Mouse (Mus musculus): Measurements from ENCODE around the gene F11r. TPM values are rescaled to one million over a fixed set of nuclear protein-coding genes. Genes with fewer than 3 reads are reported as not detected.

F11r gene
- polyA plus RNA-seq, 1 experiment, result 10.1 TPM

DNA sequence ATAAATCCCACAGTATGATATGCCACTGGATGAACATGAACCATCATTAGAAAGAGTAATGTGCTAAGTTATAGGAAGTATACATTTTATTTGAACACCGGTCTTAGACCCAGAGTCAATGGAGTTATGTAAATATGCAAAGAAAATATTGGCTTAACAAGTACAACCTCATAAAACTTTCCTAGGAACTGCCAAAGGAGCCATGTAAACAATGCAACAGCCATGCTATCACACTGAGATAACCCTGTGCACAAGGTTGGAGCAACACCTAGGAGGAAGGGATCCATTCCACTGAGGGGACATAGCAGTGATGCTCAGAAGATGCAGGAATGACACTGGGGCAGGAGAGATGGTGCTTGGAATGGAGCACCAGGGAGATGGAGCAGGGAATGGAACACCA, 76.4 kb downstream of the F11r start:
- Histone ChIP-seq H3K4me3 (replicated peaks; ENCODE audit: insufficient read depth, low read depth, low read length) (no peak overlapping the region), H3K27ac (ENCODE audit: insufficient read depth, low read length) (no peak overlapping the region), H3K4me1 (ENCODE audit: control insufficient read depth, insufficient read depth, low read length) (no peaks in the 10 kb centered on the region), H3K27me3 (ENCODE audit: control insufficient read depth, insufficient read depth, low read length) (no peaks in the 10 kb centered on the region; the same call in 1 of the 2 replicates)
- no peak for TF ChIP-seq POLR2A (IDR thresholded peaks at IDR 0.05; ENCODE audit: borderline replicate concordance, insufficient read depth, low read length)
- no peak for TF ChIP-seq CTCF (IDR thresholded peaks at IDR 0.05; ENCODE audit: borderline replicate concordance, insufficient read depth, low read depth, low read length)
- DNase-seq, result no peak
- WGBS, result 100% methylated on average over 1 of the region's 1 CpGs

Other genes starting within 250 kb of the F11r start
- gene Pcp4l1, start 241.3 kb upstream of the F11r start, polyA plus RNA-seq (2012; rRNA removed), result 195 and 252 TPM in 2 replicates
- 0.19 and 0.23 TPM in 2 replicates for gene Nr1i3, start 223.6 kb upstream of the F11r start, polyA plus RNA-seq (2012; rRNA removed)
- gene Tomm40l, start 215.0 kb upstream of the F11r start, polyA plus RNA-seq (2012; rRNA removed), result 85.5 and 92.7 TPM in 2 replicates
- gene Apoa2, start 212.5 kb upstream of the F11r start, polyA plus RNA-seq (2012; rRNA removed), result 4.1 and 6.3 TPM in 2 replicates
- gene Fcer1g, start 203.2 kb upstream of the F11r start, polyA plus RNA-seq (2012; rRNA removed), result 12.4 and 13.2 TPM in 2 replicates
- 26.1 and 29.8 TPM in 2 replicates for gene Adamts4, start 187.1 kb upstream of the F11r start, polyA plus RNA-seq (2012; rRNA removed)
- 282 and 283 TPM in 2 replicates for gene Ndufs2, start 186.1 kb upstream of the F11r start, polyA plus RNA-seq (2012; rRNA removed)
- gene B4galt3, start 167.2 kb upstream of the F11r start, polyA plus RNA-seq (2012; rRNA removed), result 69.6 and 72.2 TPM in 2 replicates
- 76.9 and 81.2 TPM in 2 replicates for gene Ppox, start 156.3 kb upstream of the F11r start, polyA plus RNA-seq (2012; rRNA removed)
- 76.6 and 77.5 TPM in 2 replicates for gene Usp21, start 149.5 kb upstream of the F11r start, polyA plus RNA-seq (2012; rRNA removed)
- 96.4 and 109 TPM in 2 replicates for gene Ufc1, start 142.5 kb upstream of the F11r start, polyA plus RNA-seq (2012; rRNA removed)
- gene Dedd, start 108.4 kb upstream of the F11r start, polyA plus RNA-seq (2012; rRNA removed), result 54.4 and 56.4 TPM in 2 replicates
- gene Nit1, start 91.9 kb upstream of the F11r start, polyA plus RNA-seq (2012; rRNA removed), result 68.2 TPM in 2 replicates
- gene Pfdn2, start 91.9 kb upstream of the F11r start, polyA plus RNA-seq (2012; rRNA removed), result 129 and 135 TPM in 2 replicates
- gene Klhdc9, start 76.7 kb upstream of the F11r start, polyA plus RNA-seq (2012; rRNA removed), result 7.9 and 8.2 TPM in 2 replicates
- gene Nectin4, start 67.4 kb upstream of the F11r start, polyA plus RNA-seq (2012; rRNA removed), result 11.9 and 12.5 TPM in 2 replicates
- gene Arhgap30, start 48.6 kb upstream of the F11r start, polyA plus RNA-seq (2012; rRNA removed), result 0.65 and 0.68 TPM in 2 replicates
- 98.7 and 107 TPM in 2 replicates for gene Usf1, start 26.2 kb upstream of the F11r start, polyA plus RNA-seq (2012; rRNA removed)
- gene Tstd1, start 18.7 kb upstream of the F11r start, polyA plus RNA-seq (2012; rRNA removed), result 2.2 and 3.2 TPM in 2 replicates
- gene Alyref2, start 65.9 kb downstream of the F11r start, polyA plus RNA-seq (2012; rRNA removed), result 7.5 and 7.6 TPM in 2 replicates
- gene Itln1, start 97.8 kb downstream of the F11r start, polyA plus RNA-seq (2012; rRNA removed), result not detected in 2 replicates
- 0.05 TPM in 1 of 2 replicates, not detected in the other for gene Cd244a, start 121.7 kb downstream of the F11r start, polyA plus RNA-seq (2012; rRNA removed)
- 0.14 and 0.16 TPM in 2 replicates for gene Ly9, start 169.9 kb downstream of the F11r start, polyA plus RNA-seq (2012; rRNA removed)
- gene Slamf7, start 215.5 kb downstream of the F11r start, polyA plus RNA-seq (2012; rRNA removed), result 0.03 and 0.08 TPM in 2 replicates
- gene Cd48, start 244.5 kb downstream of the F11r start, polyA plus RNA-seq (2012; rRNA removed), result 0.55 and 0.69 TPM in 2 replicates

Data from cerebellum, adult 2 months (tissue).